Mouse (Mus musculus): ENCODE results near the gene Ap2a1. TPM values are rescaled to one million over a fixed set of nuclear protein-coding genes. Genes with fewer than 3 reads are reported as not detected.

The Ap2a1 gene
- polyA plus RNA-seq, 1 experiment = 216 TPM

DNA sequence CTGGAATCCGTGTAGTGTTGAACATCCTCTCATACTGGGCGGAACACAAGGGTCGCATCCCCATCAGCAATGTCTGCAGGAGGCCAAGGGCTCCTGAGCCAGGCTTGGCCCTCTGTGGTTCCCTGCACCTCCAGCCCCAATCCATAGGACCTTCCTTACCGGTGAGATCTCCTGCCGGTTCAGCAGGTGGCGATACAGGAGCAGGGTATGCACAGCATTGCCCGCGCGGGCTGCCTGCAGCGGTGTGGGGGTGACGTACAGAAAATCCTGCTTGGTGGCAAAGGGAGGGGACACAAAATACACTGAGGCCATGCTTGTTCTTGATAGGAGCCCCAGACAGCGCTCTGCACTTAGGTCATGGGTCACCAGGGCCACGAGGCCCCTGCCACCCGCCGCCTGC lies 37.3 kb upstream of the Ap2a1 start:
- TF ChIP-seq CTCF (IDR thresholded peaks at IDR 0.05; ENCODE audit: borderline replicate concordance, insufficient read depth, low read depth, low read length) = no peak
- WGBS = 80% methylated on average over 15 of the region's 15 CpGs
- Histone ChIP-seq H3K27me3 (ENCODE audit: control insufficient read depth, insufficient read depth, low read length) (no peaks in the 10 kb centered on the region), H3K27ac (ENCODE audit: insufficient read depth, low read length) (no peak overlapping the region), H3K4me1 (ENCODE audit: control insufficient read depth, insufficient read depth, low read length) (peaks cover 5% of the 10 kb centered on the region), H3K4me3 (replicated peaks; ENCODE audit: insufficient read depth, low read depth, low read length) (no peak overlapping the region)
- DNase-seq = no peak

DNA sequence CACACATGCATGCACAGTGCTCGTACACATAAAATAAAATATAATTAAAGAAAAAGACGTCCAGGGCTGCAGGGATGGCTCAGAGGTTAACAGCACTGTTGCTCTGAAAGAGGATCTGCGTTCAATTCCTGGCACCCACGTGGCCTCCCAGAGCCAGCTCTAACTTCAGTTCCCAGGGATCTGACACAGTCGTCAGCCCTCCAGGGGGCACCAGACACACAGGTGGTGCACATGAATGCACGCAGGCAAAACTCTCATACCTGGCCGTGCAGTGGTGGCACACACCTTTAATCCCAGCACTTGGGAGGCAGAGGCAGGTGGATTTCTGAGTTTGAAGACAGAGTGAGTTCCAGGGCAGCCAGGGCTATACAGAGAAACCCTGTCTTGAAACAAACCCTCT lies 36.7 kb upstream of the Ap2a1 start:
- no peak for DNase-seq
- TF ChIP-seq CTCF (IDR thresholded peaks at IDR 0.05; ENCODE audit: borderline replicate concordance, insufficient read depth, low read depth, low read length) (no peak), POLR2A (IDR thresholded peaks at IDR 0.05; ENCODE audit: borderline replicate concordance, insufficient read depth, low read length) (no peak)
- no peaks in the 10 kb centered on the region; the same call in 1 of the 2 replicates for H3K4me1 ChIP-seq (ENCODE audit: control insufficient read depth, insufficient read depth, low read length)
- no peaks in the 10 kb centered on the region for H3K27me3 ChIP-seq (ENCODE audit: control insufficient read depth, insufficient read depth, low read length)
- 61% methylated on average over 7 of the region's 7 CpGs for WGBS
- H3K27ac ChIP-seq (ENCODE audit: insufficient read depth, low read length) = no peak overlapping the region
- H3K4me3 ChIP-seq (replicated peaks; ENCODE audit: insufficient read depth, low read depth, low read length) = no peak overlapping the region

DNA sequence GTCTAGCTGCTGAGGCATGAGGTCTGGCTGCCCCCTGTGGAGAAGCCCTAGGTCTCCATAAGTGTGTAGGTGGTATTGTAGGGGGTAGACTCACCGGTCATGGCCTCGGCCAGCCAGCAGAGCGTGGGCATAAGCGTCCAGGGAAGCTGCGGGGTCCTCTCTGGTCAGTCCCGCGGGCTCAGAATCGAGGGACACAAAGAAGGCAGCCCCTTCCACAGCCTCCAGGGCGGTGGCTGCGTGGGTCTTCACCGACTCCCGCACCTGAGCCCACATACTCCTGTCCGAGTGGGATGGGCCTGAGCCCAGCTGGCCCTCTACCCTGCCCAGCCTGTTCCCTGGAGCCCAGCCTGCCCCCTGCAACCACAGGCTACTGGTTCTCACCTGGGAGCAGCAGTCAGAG lies 35.7 kb upstream of the Ap2a1 start:
- DNase-seq = no peak
- Histone ChIP-seq H3K4me1 (ENCODE audit: control insufficient read depth, insufficient read depth, low read length) (no peaks in the 10 kb centered on the region), H3K4me3 (replicated peaks; ENCODE audit: insufficient read depth, low read depth, low read length) (no peak overlapping the region), H3K27ac (ENCODE audit: insufficient read depth, low read length) (no peak overlapping the region), H3K27me3 (ENCODE audit: control insufficient read depth, insufficient read depth, low read length) (no peaks in the 10 kb centered on the region)
- TF ChIP-seq CTCF (IDR thresholded peaks at IDR 0.05; ENCODE audit: borderline replicate concordance, insufficient read depth, low read depth, low read length) (no peak), POLR2A (IDR thresholded peaks at IDR 0.05; ENCODE audit: borderline replicate concordance, insufficient read depth, low read length) (no peak)
- WGBS = 91% methylated on average over 13 of the region's 13 CpGs

DNA sequence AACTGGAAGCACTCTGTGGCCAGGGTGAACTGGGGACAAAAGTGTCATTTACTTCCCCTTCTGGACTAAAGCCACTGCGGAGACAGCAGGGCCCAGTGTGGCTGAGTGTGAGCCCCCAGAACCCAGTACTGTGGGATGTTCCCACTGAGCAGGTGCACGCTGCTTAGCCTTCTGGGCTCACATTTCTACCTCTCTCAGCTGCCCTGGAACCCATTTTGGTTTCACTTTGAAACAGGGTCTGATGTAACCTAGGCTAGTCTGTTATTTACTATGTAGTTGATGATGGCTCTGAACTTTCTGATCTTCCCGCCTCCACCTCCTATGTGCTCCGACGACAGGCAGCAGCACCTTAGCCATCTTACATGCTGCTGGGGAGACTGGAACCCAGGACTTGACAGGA lies 33.5 kb upstream of the Ap2a1 start:
- Histone ChIP-seq H3K27ac (ENCODE audit: insufficient read depth, low read length) (no peak overlapping the region), H3K4me3 (replicated peaks; ENCODE audit: insufficient read depth, low read depth, low read length) (no peak overlapping the region), H3K4me1 (ENCODE audit: control insufficient read depth, insufficient read depth, low read length) (no peaks in the 10 kb centered on the region), H3K27me3 (ENCODE audit: control insufficient read depth, insufficient read depth, low read length) (no peaks in the 10 kb centered on the region)
- TF ChIP-seq POLR2A (IDR thresholded peaks at IDR 0.05; ENCODE audit: borderline replicate concordance, insufficient read depth, low read length) (no peak), CTCF (IDR thresholded peaks at IDR 0.05; ENCODE audit: borderline replicate concordance, insufficient read depth, low read depth, low read length) (no peak)
- WGBS = 91% methylated on average over 5 of the region's 5 CpGs
- no peak for DNase-seq

DNA sequence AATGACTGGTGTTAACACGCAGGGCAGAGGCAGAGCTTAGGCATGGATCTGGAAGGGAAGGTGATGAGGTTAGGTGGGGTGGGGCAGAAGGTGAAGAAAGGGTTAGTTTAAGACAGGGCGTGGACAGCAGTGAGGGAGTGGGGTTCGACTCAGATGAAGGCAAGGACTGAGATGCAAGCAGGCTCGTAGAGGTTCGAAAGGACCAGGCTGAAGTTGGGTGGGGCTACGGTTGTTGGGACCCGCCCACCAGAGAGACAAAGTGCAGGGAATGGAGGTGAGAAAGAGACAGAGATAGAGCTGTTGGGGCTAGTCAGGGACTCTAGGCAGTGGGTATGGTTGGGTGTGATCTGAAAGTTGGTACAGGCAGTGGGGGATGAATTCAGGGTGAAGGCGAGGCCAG lies 33.0 kb upstream of the Ap2a1 start:
- WGBS = 80% methylated on average over 8 of the region's 8 CpGs
- TF ChIP-seq CTCF (IDR thresholded peaks at IDR 0.05; ENCODE audit: borderline replicate concordance, insufficient read depth, low read depth, low read length) = no peak
- no peak for TF ChIP-seq POLR2A (IDR thresholded peaks at IDR 0.05; ENCODE audit: borderline replicate concordance, insufficient read depth, low read length)
- Histone ChIP-seq H3K4me1 (ENCODE audit: control insufficient read depth, insufficient read depth, low read length) (no peaks in the 10 kb centered on the region), H3K27ac (ENCODE audit: insufficient read depth, low read length) (no peak overlapping the region), H3K27me3 (ENCODE audit: control insufficient read depth, insufficient read depth, low read length) (no peaks in the 10 kb centered on the region), H3K4me3 (replicated peaks; ENCODE audit: insufficient read depth, low read depth, low read length) (no peak overlapping the region)
- no peak for DNase-seq

DNA sequence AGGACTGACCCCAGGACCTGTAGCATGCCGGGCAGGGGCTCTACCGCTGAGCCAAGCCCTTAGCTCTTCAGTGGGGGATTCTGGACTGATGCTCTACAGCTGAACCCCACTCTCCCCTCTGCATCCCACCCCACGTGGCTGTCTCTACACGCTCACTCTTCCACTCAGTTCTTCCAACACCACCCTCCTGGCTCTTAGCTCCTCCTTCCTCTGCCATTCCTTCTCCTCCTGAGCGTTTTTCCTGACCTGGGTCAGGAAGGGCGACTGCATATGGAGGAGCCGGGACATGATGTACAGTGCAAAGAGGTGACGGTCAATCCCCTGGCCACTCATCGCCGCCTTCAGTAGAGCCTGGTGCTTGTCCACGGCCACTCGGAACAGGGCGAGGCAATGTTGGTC lies 31.2 kb upstream of the Ap2a1 start:
- no peak for DNase-seq
- H3K4me1 ChIP-seq (ENCODE audit: control insufficient read depth, insufficient read depth, low read length) = no peaks in the 10 kb centered on the region
- TF ChIP-seq CTCF (IDR thresholded peaks at IDR 0.05; ENCODE audit: borderline replicate concordance, insufficient read depth, low read depth, low read length) = no peak
- no peak for TF ChIP-seq POLR2A (IDR thresholded peaks at IDR 0.05; ENCODE audit: borderline replicate concordance, insufficient read depth, low read length)

DNA sequence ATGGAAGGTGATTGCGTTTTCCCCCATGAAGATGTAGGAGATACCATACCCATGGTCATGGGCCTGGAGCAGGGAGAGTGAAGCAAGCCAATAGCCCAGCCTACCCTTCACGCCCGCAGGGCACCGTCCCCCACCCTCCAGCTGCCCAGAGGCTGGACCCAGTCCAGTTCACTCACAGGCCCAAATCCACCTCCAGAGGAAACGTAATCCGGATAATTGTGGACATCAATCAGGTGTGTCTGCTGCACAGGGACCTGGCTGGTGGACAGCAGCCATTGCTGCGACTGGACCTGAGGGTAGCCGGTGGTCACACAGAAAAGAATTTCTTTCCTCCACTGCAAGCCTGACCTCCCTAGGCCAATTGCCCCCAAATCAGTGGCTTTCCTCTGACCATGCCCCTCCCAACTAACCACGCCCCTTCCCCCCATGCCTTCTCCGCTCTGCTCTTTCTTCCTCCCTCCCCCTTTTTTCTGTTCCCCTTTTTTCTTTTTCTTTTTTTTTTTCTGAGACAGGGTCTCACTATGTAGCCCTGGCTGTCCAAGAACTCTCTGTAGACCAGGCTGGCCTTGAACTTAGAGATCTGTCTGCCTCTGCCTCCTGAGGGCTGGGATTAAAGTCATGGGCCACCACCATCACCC lies 30.7 kb upstream of the Ap2a1 start:
- Histone ChIP-seq H3K4me1 (ENCODE audit: control insufficient read depth, insufficient read depth, low read length) (no peaks in the 10 kb centered on the region), H3K27ac (ENCODE audit: insufficient read depth, low read length) (no peak overlapping the region), H3K27me3 (ENCODE audit: control insufficient read depth, insufficient read depth, low read length) (no peaks in the 10 kb centered on the region), H3K4me3 (replicated peaks; ENCODE audit: insufficient read depth, low read depth, low read length) (no peak overlapping the region)
- no peak for TF ChIP-seq POLR2A (IDR thresholded peaks at IDR 0.05; ENCODE audit: borderline replicate concordance, insufficient read depth, low read length)
- TF ChIP-seq CTCF (IDR thresholded peaks at IDR 0.05; ENCODE audit: borderline replicate concordance, insufficient read depth, low read depth, low read length) = no peak
- no peak for DNase-seq
- WGBS = 69% methylated on average over 10 of the region's 10 CpGs

More for the DNA sequence above, 31.2 kb upstream of the Ap2a1 start:
- Histone ChIP-seq H3K27ac (ENCODE audit: insufficient read depth, low read length) (no peak overlapping the region), H3K27me3 (ENCODE audit: control insufficient read depth, insufficient read depth, low read length) (no peaks in the 10 kb centered on the region), H3K4me3 (replicated peaks; ENCODE audit: insufficient read depth, low read depth, low read length) (no peak overlapping the region)
- WGBS = 91% methylated on average over 13 of the region's 13 CpGs

DNA sequence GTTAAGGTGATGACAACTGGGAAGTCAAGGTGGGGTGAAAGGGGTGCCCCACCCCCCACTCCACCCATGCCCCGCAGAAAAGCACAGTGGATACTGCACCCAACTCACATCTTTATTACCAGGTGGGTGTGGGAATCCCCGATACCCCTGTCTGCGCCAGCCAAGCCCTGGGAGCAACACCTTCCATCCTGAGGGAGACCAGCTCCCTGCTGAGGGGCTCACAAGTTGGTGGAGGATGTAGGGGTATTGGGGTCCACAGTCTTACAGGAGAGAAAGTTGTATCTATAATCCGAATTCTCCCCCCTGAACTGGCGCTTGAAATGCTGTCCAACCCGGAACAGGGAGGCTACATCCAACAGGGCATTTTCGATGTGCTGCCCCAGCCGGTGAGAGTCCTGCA lies 30.0 kb upstream of the Ap2a1 start:
- H3K27me3 ChIP-seq (ENCODE audit: control insufficient read depth, insufficient read depth, low read length) = no peaks in the 10 kb centered on the region

More for the DNA sequence above, 30.0 kb upstream of the Ap2a1 start:
- DNase-seq = no peak
- no peak overlapping the region for H3K27ac ChIP-seq (ENCODE audit: insufficient read depth, low read length)
- no peak overlapping the region for H3K4me3 ChIP-seq (replicated peaks; ENCODE audit: insufficient read depth, low read depth, low read length)
- WGBS = 86% methylated on average over 8 of the region's 8 CpGs
- H3K4me1 ChIP-seq (ENCODE audit: control insufficient read depth, insufficient read depth, low read length) = no peaks in the 10 kb centered on the region
- TF ChIP-seq POLR2A (IDR thresholded peaks at IDR 0.05; ENCODE audit: borderline replicate concordance, insufficient read depth, low read length) = no peak
- no peak for TF ChIP-seq CTCF (IDR thresholded peaks at IDR 0.05; ENCODE audit: borderline replicate concordance, insufficient read depth, low read depth, low read length)
